ENCODE assay signal across 1 mouse cellular context in genomic region chr1:170176661-170177239, GRCm38 (mm10).
TF ChIP-seq lines count a peak whose summit lies in the region.

No protein-coding gene starts in this region.

TF ChIP-seq in MEL, 35 proteins besides CTCF, POLR2A, EP300 and RAD21:
- TF ChIP-seq JUND (IDR thresholded peaks at IDR 0.05; ENCODE audit: low read depth, low read length) (no peak), RCOR1 (IDR thresholded peaks at IDR 0.05; ENCODE audit: low read depth, low read length) (peak; percentile 77), TBP (IDR thresholded peaks at IDR 0.05; ENCODE audit: low read depth, low read length) (peak; percentile 71), POLR2AphosphoS5 (IDR thresholded peaks at IDR 0.05; ENCODE audit: borderline replicate concordance, low read depth, low read length) (no peak), ELF1 (IDR thresholded peaks at IDR 0.05; ENCODE audit: low read depth, low read length) (no peak), CHD2 (IDR thresholded peaks at IDR 0.05; ENCODE audit: low read length) (no peak), TCF12 (IDR thresholded peaks at IDR 0.05; ENCODE audit: low read depth, low read length) (peak; percentile 94), ZNF384 (IDR thresholded peaks at IDR 0.05; ENCODE audit: low read depth, low read length) (peak; percentile 54; the same call in 1 of the 2 replicates), SIN3A (IDR thresholded peaks at IDR 0.05; ENCODE audit: low read length) (peak; percentile 88), MAFK (IDR thresholded peaks at IDR 0.05; ENCODE audit: borderline replicate concordance, low read depth, low read length) (peak; percentile 50; the same call in 1 of the 2 replicates), MYB (IDR thresholded peaks at IDR 0.05; ENCODE audit: low read depth, low read length) (no peak; the same call in 1 of the 2 replicates), ETS1 (IDR thresholded peaks at IDR 0.05; ENCODE audit: low read depth, low read length) (peak; percentile 99), ZMIZ1 (IDR thresholded peaks at IDR 0.05; ENCODE audit: low read depth, low read length) (peak; percentile 81), HCFC1 (IDR thresholded peaks at IDR 0.05; ENCODE audit: low read depth, low read length) (peak; percentile 65), NRF1 (IDR thresholded peaks at IDR 0.05; ENCODE audit: insufficient read depth, low read depth, low read length, poor library complexity, severe bottlenecking) (no peak), MAZ (IDR thresholded peaks at IDR 0.05; ENCODE audit: low read depth, low read length) (no peak), UBTF (IDR thresholded peaks at IDR 0.05; ENCODE audit: borderline replicate concordance, insufficient read depth, low read depth, low read length) (no peak), NELFE (IDR thresholded peaks at IDR 0.05; ENCODE audit: low read depth, low read length) (no peak), E2F4 (IDR thresholded peaks at IDR 0.05; ENCODE audit: borderline replicate concordance, low read depth, low read length) (no peak), BHLHE40 (IDR thresholded peaks at IDR 0.05; ENCODE audit: borderline replicate concordance, low read depth, low read length) (peak; percentile 99), MYC (IDR thresholded peaks at IDR 0.05; ENCODE audit: low read depth, low read length) (peak; percentile 50; the same call in 1 of the 2 replicates), POLR2AphosphoS2 (IDR thresholded peaks at IDR 0.05; ENCODE audit: low read length) (peak; percentile 60; the same call in 1 of the 2 replicates), CHD1 (IDR thresholded peaks at IDR 0.05; ENCODE audit: low read depth, low read length) (peak; percentile 86; the same call in 1 of the 2 replicates), MXI1 (IDR thresholded peaks at IDR 0.05; ENCODE audit: low read depth, low read length) (peak; percentile 66), KAT2A (conservative IDR thresholded peaks at IDR 0.05; ENCODE audit: low read depth, low read length) (peak; percentile 43; the same call in 1 of the 2 replicates), TAL1 (IDR thresholded peaks at IDR 0.05; ENCODE audit: low read length) (peak; percentile 11; the same call in 1 of the 2 replicates), GABPA (IDR thresholded peaks at IDR 0.05; ENCODE audit: low read depth, low read length) (no peak), GATA1 (IDR thresholded peaks at IDR 0.05; ENCODE audit: low read depth, low read length) (peak; percentile 100), MAX (IDR thresholded peaks at IDR 0.05; ENCODE audit: low read length) (peak; percentile 92), USF1 (IDR thresholded peaks at IDR 0.05; ENCODE audit: low read depth, low read length) (peak; percentile 99), ZC3H11A (IDR thresholded peaks at IDR 0.05; ENCODE audit: low read depth, low read length) (no peak), ZKSCAN1 (IDR thresholded peaks at IDR 0.05; ENCODE audit: low read depth, low read length) (no peak), SMC3 (IDR thresholded peaks at IDR 0.05; ENCODE audit: low read depth, low read length) (no peak), MEF2A (IDR thresholded peaks at IDR 0.05; ENCODE audit: extremely low read depth, insufficient replicate concordance, low read depth, low read length, poor library complexity, severe bottlenecking) (no peak), USF2 (IDR thresholded peaks at IDR 0.05; ENCODE audit: borderline replicate concordance in 1 of 2, insufficient read depth in 1 of 2, low read depth in 1 of 2, low read length in 2 of 2) (peak; percentile 67 to 97)
TF ChIP-seq in MEL: peak in this region for 20.
